Mouse (Mus musculus) small intestine, adult 2 months (tissue): ENCODE data around the gene Etv5.

Experiments used
- CTCF ChIP-seq: fragments of 200-500 bp; IDR thresholded peaks from 2 replicates; pipeline ENCODE4 v1.5.1; 2012; ENCODE audit warnings: low read depth, mild to moderate bottlenecking, control low read depth, inconsistent platforms, low read length, moderate library complexity, mixed read lengths; ENCODE audit not compliant: insufficient replicate concordance, insufficient read length; ENCODE audit errors: extremely low read depth
- POLR2A ChIP-seq: fragments of 200-500 bp; IDR thresholded peaks from 2 replicates; pipeline ENCODE4 v1.6.1; 2012; ENCODE audit warnings: low read depth, mild to moderate bottlenecking, control low read depth, inconsistent platforms, low read length, moderate library complexity

DNA sequence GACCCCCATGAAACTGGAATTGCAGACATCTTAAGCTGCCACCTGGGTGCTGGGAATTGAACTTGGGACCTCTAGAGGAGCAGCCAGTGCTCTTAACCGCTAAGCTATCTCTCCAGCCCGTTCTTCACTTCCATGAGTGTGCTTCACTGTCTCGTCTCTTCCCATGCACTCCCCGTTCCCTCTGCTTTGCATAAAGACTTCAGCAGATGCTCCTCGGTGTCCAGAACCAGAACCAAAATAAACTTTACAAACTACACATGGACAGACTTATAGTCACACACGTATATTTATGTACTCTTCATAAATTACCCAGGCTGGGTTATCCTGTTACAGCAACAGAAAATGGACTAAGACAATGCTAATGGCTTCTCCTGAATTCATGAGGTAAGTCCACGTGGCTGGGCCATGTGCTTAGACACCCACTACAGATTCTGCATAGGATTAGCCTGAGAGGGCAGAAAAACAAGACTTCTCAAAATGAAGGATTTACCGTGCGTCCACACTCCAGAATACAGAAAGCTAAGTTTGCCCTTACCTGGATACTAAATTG lies 25.2 kb downstream of the Etv5 start:
- TF ChIP-seq POLR2A, result no peak
- no peak for TF ChIP-seq CTCF
